Mouse (Mus musculus) heart, adult 2 months (tissue): ENCODE results near the gene Nrxn2.

Experiments
- CTCF ChIP-seq: fragments of 200-600 bp; IDR thresholded peaks from 2 replicates; pipeline ENCODE4 v1.8.1; 2022; ENCODE audit warnings: antibody characterized with exemption, mild to moderate bottlenecking, moderate library complexity
- POLR2A ChIP-seq: fragments of 200-500 bp; IDR thresholded peaks from 2 replicates; pipeline ENCODE4 v1.6.1; 2011; ENCODE audit warnings: mild to moderate bottlenecking, low read depth, low read length, control low read depth; ENCODE audit not compliant: insufficient read depth

- TF ChIP-seq POLR2A (no peak), CTCF (no peak)
Observed at GRCm38 (mm10) chr19:6560246-6560815, 141.8 kb downstream of the Nrxn2 start.
